Mouse (Mus musculus) heart, postnatal 0 days (tissue): ENCODE measurements around the gene Pcbp4. TPM values are rescaled to one million over a fixed set of nuclear protein-coding genes. Genes with fewer than 3 reads are reported as not detected.

Experiments
- ATAC-seq: fragments of 200-750 bp; cut with Nextera tagmentation; 2 replicates; pipeline ENCODE4 v1.8.0; 2017; ENCODE audit warnings: low read depth, moderate number of reproducible peaks, moderate library complexity; ENCODE audit not compliant: insufficient read depth
- DNase-seq: peaks from one replicate; pipeline ENCODE4 v3.0.0-alpha.2; 2016; ENCODE audit warnings: low spot score
- H3K27ac ChIP-seq: fragments of 300-500 bp; sonication (generic); 2 replicates; pipeline ENCODE4 v1.5.1; 2014; ENCODE audit warnings: low read depth, mild to moderate bottlenecking
- H3K27me3 ChIP-seq: fragments of 300-500 bp; sonication (generic); 2 replicates; pipeline ENCODE4 v1.6.1; 2014; ENCODE audit warnings: low read length, mixed read lengths; ENCODE audit not compliant: control insufficient read depth, insufficient read depth
- H3K36me3 ChIP-seq: fragments of 300-500 bp; sonication (generic); replicated peaks from 2 replicates; pipeline ENCODE4 v1.6.1; 2014; ENCODE audit warnings: low read length, mixed read lengths; ENCODE audit not compliant: control insufficient read depth, insufficient read depth
- H3K4me1 ChIP-seq: fragments of 300-500 bp; sonication (generic); 2 replicates; pipeline ENCODE4 v1.6.1; 2014; ENCODE audit warnings: antibody characterized with exemption; ENCODE audit not compliant: control insufficient read depth, insufficient read depth
- H3K4me2 ChIP-seq: fragments of 300-500 bp; sonication (generic); 2 replicates; pipeline ENCODE4 v1.6.1; 2014; ENCODE audit warnings: low read depth, mild to moderate bottlenecking, low read length, moderate library complexity
- H3K4me3 ChIP-seq: fragments of 300-500 bp; sonication (generic); 2 replicates; pipeline ENCODE4 v1.5.1; 2014; ENCODE audit warnings: low read depth, low read length
- H3K9ac ChIP-seq: fragments of 300-500 bp; sonication (generic); replicated peaks from 2 replicates; pipeline ENCODE4 v1.6.1; 2014; ENCODE audit warnings: low read depth, low read length, mixed read lengths
- H3K9me3 ChIP-seq: fragments of 300-500 bp; sonication (generic); replicated peaks from 2 replicates; pipeline ENCODE4 v1.6.1; 2016; ENCODE audit warnings: low read length; ENCODE audit not compliant: control insufficient read depth
- CTCF ChIP-seq: IDR thresholded peaks from 2 replicates; pipeline ENCODE4 v1.5.1; 2016; ENCODE audit warnings: antibody characterized with exemption, control low read depth, low read depth
- EP300 ChIP-seq: IDR thresholded peaks from 2 replicates; pipeline ENCODE4 v1.6.1; 2016; ENCODE audit warnings: antibody characterized with exemption, low read depth
- WGBS: fragments of 180-500 bp; shearing (Covaris S2); extraction: QIAGEN DNeasy Blood & Tissue Kit; methylation state at CpG from one replicate; pipeline ENCODE4 v1.1.7; 2014; 5-methylcytosine and 5-hydroxymethylcytosine counted together
- polyA plus RNA-seq: library from polyadenylated mRNA; unstranded; fragments of >200 nt; fragmentation: Nextera tagmentation; extraction: Ambion mirVana; gene quantifications from 2 replicates; pipeline ENCODE4 v1.2.1, GENCODE M21; 2015
- total RNA-seq: library from RNA; depleted of rRNA; stranded (reverse); fragments of >200 nt; gene quantifications from 2 replicates; pipeline ENCODE4 v1.2.3, GENCODE M21; 2014; ENCODE audit warnings: low replicate concordance

The Pcbp4 gene
- total and polyA plus RNA-seq, 2 experiments from 2014 or later: 44.1 to 157 TPM

DNA sequence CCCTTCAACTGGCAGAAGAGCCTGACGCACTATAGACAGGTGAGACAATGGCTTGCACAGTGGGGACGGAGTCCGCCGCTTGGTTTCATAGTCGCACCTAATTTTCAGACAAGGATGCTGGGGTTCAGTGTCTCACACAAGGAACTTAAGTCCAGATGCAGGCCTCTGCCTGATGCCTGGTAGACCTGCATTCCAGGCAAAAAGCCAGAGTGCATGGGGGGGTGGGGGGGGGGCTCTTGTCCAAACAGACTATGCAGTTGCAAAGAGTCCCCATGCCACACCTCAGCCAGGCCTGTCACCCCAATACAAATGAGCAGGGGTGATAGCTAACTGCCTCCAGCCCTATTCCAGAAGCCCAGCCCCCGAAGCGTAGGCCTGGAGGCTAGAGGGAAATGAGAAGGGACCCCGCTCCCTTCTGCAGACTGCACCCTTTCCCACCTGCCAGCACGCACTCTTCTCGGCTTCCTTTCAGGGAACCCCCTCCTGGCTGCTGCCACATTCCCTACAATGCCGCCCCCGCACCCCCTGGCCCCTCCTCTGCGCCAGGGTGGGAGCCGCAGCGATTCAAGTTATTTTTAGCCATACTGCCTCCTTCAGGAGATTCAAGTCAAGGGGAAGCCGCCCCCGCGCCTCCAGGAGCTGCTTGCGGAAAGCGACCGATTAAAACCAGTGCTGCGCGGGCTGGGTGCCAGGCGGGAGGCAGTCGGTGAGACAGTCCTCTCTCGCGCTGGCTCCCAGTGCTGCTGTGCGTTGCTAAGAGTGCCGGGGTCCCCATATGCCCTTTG is 35.1 kb upstream of the Pcbp4 start:
- Histone ChIP-seq H3K27me3 (peaks cover 12% of the 10 kb centered on the region; the same call in 1 of the 2 replicates), H3K9ac (peak overlapping the region; percentile 17), H3K36me3 (no peaks in the 10 kb centered on the region), H3K27ac (peak overlapping the region; percentile 16; the same call in 1 of the 2 replicates), H3K4me2 (peak overlapping the region; percentile 58), H3K9me3 (no peaks in the 10 kb centered on the region), H3K4me3 (peak overlapping the region; percentile 23), H3K4me1 (peaks cover 13% of the 10 kb centered on the region)
- DNase-seq (peak; percentile 86), ATAC-seq (peak; percentile 67)
- TF ChIP-seq CTCF: peak; percentile 19; the same call in 1 of the 2 replicates
- peak; percentile 75 for TF ChIP-seq EP300
- 14% methylated on average over 29 of the region's 29 CpGs for WGBS

DNA sequence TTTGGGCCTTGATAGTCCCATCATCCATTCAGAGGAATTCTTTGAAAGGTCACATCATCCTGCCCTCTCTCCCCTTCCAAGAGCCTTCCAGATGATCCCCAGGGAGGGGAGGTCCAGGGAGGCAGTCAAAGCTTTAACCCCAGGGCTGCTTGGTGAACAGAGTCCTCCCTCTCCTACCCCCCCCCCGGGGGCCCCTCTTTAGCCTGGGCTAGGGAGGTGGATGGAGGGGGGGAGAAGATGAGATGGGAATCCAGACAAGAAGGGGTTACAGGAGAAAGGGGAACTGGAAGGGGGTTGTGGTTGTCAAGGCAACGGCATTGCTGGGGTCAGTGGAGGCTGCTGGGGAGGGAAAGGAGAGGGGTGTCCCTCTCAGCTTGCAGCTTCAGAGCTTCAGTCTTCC is 32.5 kb upstream of the Pcbp4 start:
- peaks cover 13% of the 10 kb centered on the region for H3K4me1 ChIP-seq
- TF ChIP-seq CTCF (no peak), EP300 (no peak)
- DNase-seq (no peak), ATAC-seq (no peak)
- H3K4me3 ChIP-seq: no peak overlapping the region
- H3K9ac ChIP-seq: no peak overlapping the region
- no peak overlapping the region for H3K4me2 ChIP-seq
- H3K36me3 ChIP-seq: no peaks in the 10 kb centered on the region
- no peak overlapping the region for H3K27ac ChIP-seq
- 5% methylated on average over 2 of the region's 2 CpGs for WGBS
- peaks cover 12% of the 10 kb centered on the region; the same call in 1 of the 2 replicates for H3K27me3 ChIP-seq
- no peaks in the 10 kb centered on the region for H3K9me3 ChIP-seq

DNA sequence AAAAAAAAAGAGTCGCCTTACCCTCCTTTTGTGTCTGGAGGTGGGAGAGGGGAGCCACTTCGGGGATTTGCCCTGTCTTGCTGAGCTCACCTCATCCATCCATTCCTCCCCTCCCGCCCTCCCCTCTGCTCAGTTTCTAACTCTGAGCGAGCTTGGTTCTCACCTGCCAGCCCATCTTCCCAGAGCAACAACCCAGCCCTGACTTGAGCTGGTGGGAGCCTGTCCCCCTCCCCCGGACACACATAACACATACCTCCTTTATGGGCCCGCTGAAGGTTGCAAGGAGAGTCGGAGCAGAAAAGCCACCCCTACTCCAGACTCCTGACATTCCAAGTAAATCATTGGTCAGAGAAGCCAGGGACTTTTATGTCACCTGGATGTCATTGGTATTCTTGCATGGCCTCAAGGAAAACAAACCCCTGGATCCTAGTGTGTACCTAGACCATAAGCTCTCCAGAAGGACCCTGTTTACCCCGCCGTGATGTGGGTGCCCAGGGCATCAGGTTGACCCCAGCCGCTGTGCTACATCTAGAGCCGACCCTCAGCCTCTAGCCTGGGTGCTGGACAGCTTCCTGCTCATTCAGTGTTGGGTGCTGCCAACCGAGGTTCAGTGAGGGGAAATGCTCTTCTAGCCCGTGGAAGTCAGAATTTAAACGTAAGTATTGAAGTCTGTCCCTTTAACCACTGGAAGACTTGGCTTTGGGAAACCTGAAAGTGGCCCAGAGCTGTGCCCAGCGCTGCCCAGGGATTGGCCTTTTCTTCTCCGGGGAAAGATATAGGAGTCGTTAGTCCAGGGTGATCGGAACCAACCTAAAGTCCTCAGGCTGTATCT is 31.8 kb upstream of the Pcbp4 start:
- Histone ChIP-seq H3K9me3 (no peaks in the 10 kb centered on the region), H3K27me3 (peaks cover 12% of the 10 kb centered on the region; the same call in 1 of the 2 replicates), H3K4me3 (no peak overlapping the region), H3K36me3 (no peaks in the 10 kb centered on the region), H3K27ac (no peak overlapping the region), H3K4me2 (peak overlapping the region; percentile 39), H3K9ac (no peak overlapping the region), H3K4me1 (peaks cover 13% of the 10 kb centered on the region)
- DNase-seq (no peak), ATAC-seq (peak; percentile 11)
- TF ChIP-seq EP300 (no peak), CTCF (no peak)
- 26% methylated on average over 18 of the region's 18 CpGs for WGBS

GRCm38 (mm10) chr9:106421865-106422160 is 31.3 kb upstream of the Pcbp4 start:
- ATAC-seq (peak; percentile 74), DNase-seq (peak; percentile 90)
- Histone ChIP-seq H3K4me1 (peaks cover 13% of the 10 kb centered on the region), H3K36me3 (no peaks in the 10 kb centered on the region), H3K27ac (no peak overlapping the region), H3K9me3 (no peaks in the 10 kb centered on the region), H3K27me3 (peaks cover 12% of the 10 kb centered on the region; the same call in 1 of the 2 replicates), H3K4me3 (no peak overlapping the region), H3K9ac (no peak overlapping the region), H3K4me2 (peak overlapping the region; percentile 39)
- TF ChIP-seq CTCF: peak; percentile 97
- no peak for TF ChIP-seq EP300
- 0% methylated on average over 3 of the region's 3 CpGs for WGBS

- peak; percentile 44 for DNase-seq
- no peaks in the 10 kb centered on the region for H3K9me3 ChIP-seq
- H3K27ac ChIP-seq: peak overlapping the region; percentile 95
- H3K4me3 ChIP-seq: peak overlapping the region; percentile 89
- 8% methylated on average over 11 of the region's 11 CpGs for WGBS
- H3K27me3 ChIP-seq: no peaks in the 10 kb centered on the region
- no peak for TF ChIP-seq EP300
- no peak for TF ChIP-seq CTCF
- H3K4me2 ChIP-seq: peak overlapping the region; percentile 97
- H3K9ac ChIP-seq: peak overlapping the region; percentile 70
- H3K4me1 ChIP-seq: peaks cover 6% of the 10 kb centered on the region; the same call in 1 of the 2 replicates
- peak; percentile 54 for ATAC-seq
- peaks cover 30% of the 10 kb centered on the region for H3K36me3 ChIP-seq
Observed at GRCm38 (mm10) chr9:106428719-106429220, 24.3 kb upstream of the Pcbp4 start.
